Mouse (Mus musculus): ENCODE results near the gene Bbip1. TPM values are rescaled to one million over a fixed set of nuclear protein-coding genes. Genes with fewer than 3 reads are reported as not detected.

Bbip1 gene
- polyA plus RNA-seq, 1 experiment from 2014 or later: 69.8 TPM

DNA sequence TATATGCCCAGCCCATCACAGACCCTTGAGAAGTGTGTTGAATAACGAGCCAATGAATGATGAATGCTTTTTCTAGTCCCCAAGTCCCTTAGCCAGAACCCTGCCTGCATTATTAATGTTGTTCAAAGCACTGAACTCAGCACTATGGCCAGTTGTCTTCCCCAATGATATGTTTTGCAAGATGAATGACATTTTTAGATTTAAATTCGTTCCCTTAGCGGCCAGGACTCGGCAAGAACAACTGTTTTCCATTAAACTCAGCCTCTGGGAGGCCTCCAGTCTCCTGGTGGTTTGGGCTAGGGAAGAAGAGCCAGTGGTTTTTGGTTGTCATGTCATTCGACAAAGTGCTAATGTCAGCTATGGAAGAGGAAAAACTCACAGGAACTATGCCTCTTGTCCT is 62.6 kb downstream of the Bbip1 start:
- ATAC-seq (ENCODE audit: insufficient read depth) (no peak), DNase-seq (no peak)
- Histone ChIP-seq H3K9me3 (ENCODE audit: low read depth, low read length) (no peaks in the 10 kb centered on the region), H3K4me3 (ENCODE audit: low read depth, low read length) (no peak overlapping the region), H3K4me2 (no peak overlapping the region), H3K27ac (ENCODE audit: low read depth) (no peak overlapping the region), H3K27me3 (ENCODE audit: insufficient read depth, low read length) (no peaks in the 10 kb centered on the region), H3K9ac (no peak overlapping the region), H3K36me3 (ENCODE audit: insufficient read depth) (no peaks in the 10 kb centered on the region), H3K4me1 (ENCODE audit: insufficient read depth) (no peaks in the 10 kb centered on the region)
- TF ChIP-seq CTCF (IDR thresholded peaks at IDR 0.05; ENCODE audit: low read depth): no peak
- 49% methylated on average over 5 of the region's 5 CpGs for WGBS

DNA sequence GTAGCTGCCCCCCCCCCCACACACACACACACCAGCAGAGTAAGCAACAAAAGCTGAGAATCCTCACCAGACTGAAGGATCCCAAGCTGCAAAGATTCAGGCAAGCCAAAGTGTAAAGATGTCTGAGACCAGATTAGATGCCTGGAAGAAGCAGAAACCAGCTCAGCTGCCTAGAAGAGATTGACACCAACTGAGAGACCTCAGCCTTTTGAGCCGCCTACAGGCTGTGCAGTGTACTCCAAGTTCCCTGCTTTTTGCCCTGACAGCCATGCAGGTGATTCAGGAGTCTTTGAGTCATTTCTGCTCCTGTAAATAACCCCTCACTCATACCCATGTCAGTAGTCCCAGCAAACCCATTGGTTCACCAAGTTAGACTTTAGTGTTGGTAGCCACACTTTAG is 64.0 kb downstream of the Bbip1 start:
- Histone ChIP-seq H3K27ac (ENCODE audit: low read depth) (no peak overlapping the region), H3K27me3 (ENCODE audit: insufficient read depth, low read length) (no peaks in the 10 kb centered on the region), H3K4me2 (no peak overlapping the region), H3K4me1 (ENCODE audit: insufficient read depth) (no peaks in the 10 kb centered on the region), H3K36me3 (ENCODE audit: insufficient read depth) (no peaks in the 10 kb centered on the region), H3K4me3 (ENCODE audit: low read depth, low read length) (no peak overlapping the region), H3K9me3 (ENCODE audit: low read depth, low read length) (no peaks in the 10 kb centered on the region), H3K9ac (no peak overlapping the region)
- DNase-seq (no peak), ATAC-seq (ENCODE audit: insufficient read depth) (no peak)
- WGBS: 71% methylated on average over 1 of the region's 1 CpGs
- TF ChIP-seq CTCF (IDR thresholded peaks at IDR 0.05; ENCODE audit: low read depth): no peak

Other genes with a start within 250 kb of the Bbip1 start
- gene Pdcd4, start 52.4 kb downstream of the Bbip1 start, polyA plus RNA-seq (2014; fragmentation: Nextera tagmentation; extraction: Ambion mirVana): 101 and 104 TPM in 2 replicates
- 53.3 and 54.8 TPM in 2 replicates for gene Shoc2, start 321 bp downstream of the Bbip1 start, polyA plus RNA-seq (2014; fragmentation: Nextera tagmentation; extraction: Ambion mirVana)
- 0.09 and 0.31 TPM in 2 replicates for gene Adra2a, start 99.5 kb upstream of the Bbip1 start, polyA plus RNA-seq (2014; fragmentation: Nextera tagmentation; extraction: Ambion mirVana)